Mouse (Mus musculus): ENCODE measurements around the gene H2-M5. TPM values are rescaled to one million over a fixed set of nuclear protein-coding genes. Genes with fewer than 3 reads are reported as not detected.

H2-M5 gene
- polyA plus RNA-seq (2012; rRNA removed): 8.8 and 11.2 TPM in 2 replicates

GRCm38 (mm10) chr17:36989437-36989836 lies at the start of gene H2-M5:
Gene H2-M5, minus strand, starts transcription at chr17:36989537.

GRCm38 (mm10) chr17:37022628-37023576 lies 33.6 kb upstream of the H2-M5 start, which contains the start of gene Mog:
Gene Mog, minus strand, starts transcription at chr17:37023398.

GRCm38 (mm10) chr17:37000863-37001262 lies 11.5 kb upstream of the H2-M5 start, which contains the start of gene Zfp57:
Gene Zfp57, plus strand, starts transcription at chr17:37001163.

GRCm38 (mm10) chr17:36981221-36981813 lies 8.0 kb downstream of the H2-M5 start, which contains the start of gene 2410137M14Rik:
Gene 2410137M14Rik, minus strand, starts transcription at chr17:36981237.

GRCm38 (mm10) chr17:36957999-36958743 lies 31.2 kb downstream of the H2-M5 start, which contains the start of the genes Znrd1 and Znrd1as:
Gene Znrd1, minus strand, starts transcription at chr17:36958559.
Gene Znrd1as, plus strand, starts transcription at chr17:36958592.

GRCm38 (mm10) chr17:36950981-36951947 lies 38.1 kb downstream of the H2-M5 start, which contains the start of gene Ppp1r11:
Gene Ppp1r11, minus strand, starts transcription at chr17:36951741.

GRCm38 (mm10) chr17:36942791-36943471 lies 46.4 kb downstream of the H2-M5 start, which contains the start of gene Rnf39:
Gene Rnf39, plus strand, starts transcription at chr17:36942918.

Other genes with a start within 250 kb of the H2-M5 start
- gene H2-M10.5, start 216.6 kb downstream of the H2-M5 start, polyA plus RNA-seq (2012; rRNA removed): not detected in 2 replicates
- not detected in 2 replicates for gene H2-M10.6, start 177.4 kb downstream of the H2-M5 start, polyA plus RNA-seq (2012; rRNA removed)
- 40.5 and 46.1 TPM in 2 replicates for gene Trim26, start 152.4 kb downstream of the H2-M5 start, polyA plus RNA-seq (2012; rRNA removed)
- 0.08 and 0.12 TPM in 2 replicates for gene Trim15, start 122.3 kb downstream of the H2-M5 start, polyA plus RNA-seq (2012; rRNA removed)
- gene Trim10, start 120.0 kb downstream of the H2-M5 start, polyA plus RNA-seq (2012; rRNA removed): 8.1 and 10.7 TPM in 2 replicates
- not detected in 2 replicates for gene Trim40, start 99.4 kb downstream of the H2-M5 start, polyA plus RNA-seq (2012; rRNA removed)
- gene Trim31, start 91.4 kb downstream of the H2-M5 start, polyA plus RNA-seq (2012; rRNA removed): not detected in 2 replicates
- gene Rnf39, start 46.6 kb downstream of the H2-M5 start, polyA plus RNA-seq (2012; rRNA removed): 0.15 and 0.22 TPM in 2 replicates
- 147 and 182 TPM in 2 replicates for gene Ppp1r11, start 37.8 kb downstream of the H2-M5 start, polyA plus RNA-seq (2012; rRNA removed)
- gene Znrd1, start 31.0 kb downstream of the H2-M5 start, polyA plus RNA-seq (2012; rRNA removed): 62.0 and 77.5 TPM in 2 replicates
- 7.1 and 7.4 TPM in 2 replicates for gene Znrd1as, start 30.9 kb downstream of the H2-M5 start, polyA plus RNA-seq (2012; rRNA removed)
- gene 2410137M14Rik, start 8.3 kb downstream of the H2-M5 start, polyA plus RNA-seq (2012; rRNA removed): 0.61 and 0.72 TPM in 2 replicates
- gene Zfp57, start 11.6 kb upstream of the H2-M5 start, polyA plus RNA-seq (2012; rRNA removed): 133 and 194 TPM in 2 replicates
- not detected in 2 replicates for gene Mog, start 33.9 kb upstream of the H2-M5 start, polyA plus RNA-seq (2012; rRNA removed)
- 73.5 and 100.0 TPM in 2 replicates for gene Gabbr1, start 56.4 kb upstream of the H2-M5 start, polyA plus RNA-seq (2012; rRNA removed)
- not detected in 2 replicates for gene Olfr90, start 99.0 kb upstream of the H2-M5 start, polyA plus RNA-seq (2012; rRNA removed)
- gene Olfr91, start 108.7 kb upstream of the H2-M5 start, polyA plus RNA-seq (2012; rRNA removed): not detected in 2 replicates
- not detected in 2 replicates for gene Olfr92, start 130.6 kb upstream of the H2-M5 start, polyA plus RNA-seq (2012; rRNA removed)
- not detected in 2 replicates for gene Olfr93, start 172.0 kb upstream of the H2-M5 start, polyA plus RNA-seq (2012; rRNA removed)
- not detected in 2 replicates for gene Ubd, start 204.4 kb upstream of the H2-M5 start, polyA plus RNA-seq (2012; rRNA removed)
- not detected in 2 replicates for gene Olfr94, start 211.5 kb upstream of the H2-M5 start, polyA plus RNA-seq (2012; rRNA removed)
- gene Olfr95, start 223.6 kb upstream of the H2-M5 start, polyA plus RNA-seq (2012; rRNA removed): not detected in 2 replicates
- gene Olfr96, start 230.6 kb upstream of the H2-M5 start, polyA plus RNA-seq (2012; rRNA removed): not detected in 2 replicates
- gene Olfr97, start 247.8 kb upstream of the H2-M5 start, polyA plus RNA-seq (2012; rRNA removed): not detected in 2 replicates

All from central nervous system, embryonic 11.5 days (tissue).